Mouse (Mus musculus) 3T3-L1 (cell line): Measurements from ENCODE around the gene Naa16.

Experiments used
- DNase-seq: peaks from one replicate; pipeline ENCODE4 v3.0.0-alpha.2; 2015; ENCODE audit warnings: low read depth, low spot score

Gene Naa16

DNA sequence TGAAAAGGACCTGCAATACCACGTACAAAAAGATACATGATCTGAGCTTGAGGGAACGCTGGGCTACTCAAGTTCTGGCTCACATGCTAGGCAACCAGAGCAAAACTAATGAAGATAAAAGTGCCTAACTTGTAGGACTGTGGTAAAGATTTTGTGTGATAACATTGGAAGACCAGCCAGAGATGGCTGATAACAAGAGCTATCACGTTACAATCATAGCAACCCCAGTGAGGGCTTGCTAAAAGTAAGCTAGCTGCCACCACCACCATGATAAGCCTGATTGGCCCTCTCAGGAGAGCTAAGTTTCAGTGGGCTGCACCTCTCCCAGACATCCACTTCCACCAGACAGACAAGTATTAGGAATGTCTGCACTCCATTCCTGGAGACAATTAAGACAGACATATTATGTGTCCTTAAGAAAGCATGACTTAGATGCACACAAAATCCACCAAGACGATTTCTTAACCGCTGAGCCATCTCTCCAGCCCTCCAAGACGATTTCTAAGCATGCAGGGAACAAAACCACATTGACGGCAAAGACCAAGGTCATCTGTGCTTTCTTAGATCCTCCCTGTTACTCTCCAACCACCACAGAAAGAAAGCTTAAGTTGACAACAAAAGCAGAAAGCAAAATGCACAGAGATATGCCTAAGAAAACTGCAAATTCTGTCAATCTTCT is 92.1 kb downstream of the Naa16 start:
- DNase-seq, result no peak

DNA sequence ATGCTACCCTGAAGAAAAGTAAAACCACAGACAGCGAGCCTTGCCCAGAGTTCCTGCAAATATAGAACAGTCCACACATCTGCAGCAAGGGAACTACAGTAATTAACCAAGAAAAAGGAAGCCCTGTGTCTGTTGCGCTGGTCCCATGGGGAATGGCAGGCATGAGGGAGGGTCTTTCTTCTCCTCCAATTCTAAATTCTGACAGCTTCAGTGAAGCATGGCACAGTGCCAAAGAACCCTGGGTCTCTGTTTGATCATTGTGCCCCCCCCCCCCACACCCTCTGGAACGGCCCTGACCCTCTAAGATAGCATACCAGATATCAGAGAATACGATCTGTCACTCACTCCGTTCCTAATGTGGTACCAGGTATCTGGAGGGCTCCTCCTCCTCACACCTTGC is 93.7 kb downstream of the Naa16 start:
- DNase-seq, result no peak

DNA sequence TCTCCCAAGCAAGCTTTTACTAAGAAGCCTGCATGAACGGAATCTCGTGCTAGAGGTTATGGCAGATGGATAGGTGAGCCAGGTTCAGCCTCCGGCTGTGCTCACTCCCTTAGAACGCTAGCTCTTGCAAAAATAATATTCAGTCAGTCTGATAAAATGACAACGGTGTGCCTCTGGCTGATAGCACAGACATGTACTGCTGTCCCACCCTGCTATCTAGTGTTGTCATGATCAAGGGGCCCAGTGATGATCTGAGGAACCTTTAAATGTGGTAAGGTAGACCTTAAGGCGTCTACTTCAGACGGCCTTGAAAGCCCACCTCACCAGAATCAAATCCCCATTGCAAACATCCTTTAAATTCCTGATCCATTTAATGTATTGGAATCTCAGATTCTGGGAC is 94.4 kb downstream of the Naa16 start:
- DNase-seq, result no peak

DNA sequence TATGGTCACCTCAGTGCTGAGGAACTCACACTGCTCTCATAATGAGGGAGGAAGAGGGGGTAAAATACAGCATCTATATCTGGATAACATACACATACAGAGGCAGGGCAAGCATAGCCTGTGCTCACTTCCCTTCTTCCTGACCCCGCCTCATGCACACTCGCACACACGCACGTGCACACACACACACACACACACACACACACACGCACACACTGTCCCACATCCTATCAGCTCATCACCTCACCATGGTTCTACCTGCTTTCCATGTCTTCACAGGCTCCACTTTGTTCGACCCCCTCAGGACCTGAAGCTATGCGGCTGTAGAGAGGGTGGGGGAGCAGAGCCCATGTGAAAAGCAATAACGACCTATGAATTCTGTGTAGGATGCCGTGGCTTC is 95.0 kb downstream of the Naa16 start:
- no peak for DNase-seq

DNA sequence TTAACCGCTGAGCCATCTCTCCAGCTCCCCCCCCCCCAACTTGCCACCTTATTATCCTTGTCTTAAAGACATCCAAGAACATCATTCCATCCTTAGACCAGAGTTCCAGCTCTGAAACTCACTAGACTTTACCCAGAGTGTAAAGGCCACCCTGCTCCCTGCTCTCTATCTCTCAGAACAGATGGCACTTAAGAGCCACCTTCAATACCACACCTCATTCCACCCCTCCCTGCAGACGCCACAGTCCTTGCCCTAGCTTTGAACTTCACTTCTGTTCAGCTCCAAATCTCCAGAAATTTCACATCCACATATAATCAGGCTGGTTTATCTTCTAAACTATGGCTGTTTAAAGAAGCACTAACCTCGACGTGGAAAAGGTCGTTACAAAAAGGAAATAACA is 95.6 kb downstream of the Naa16 start:
- no peak for DNase-seq

DNA sequence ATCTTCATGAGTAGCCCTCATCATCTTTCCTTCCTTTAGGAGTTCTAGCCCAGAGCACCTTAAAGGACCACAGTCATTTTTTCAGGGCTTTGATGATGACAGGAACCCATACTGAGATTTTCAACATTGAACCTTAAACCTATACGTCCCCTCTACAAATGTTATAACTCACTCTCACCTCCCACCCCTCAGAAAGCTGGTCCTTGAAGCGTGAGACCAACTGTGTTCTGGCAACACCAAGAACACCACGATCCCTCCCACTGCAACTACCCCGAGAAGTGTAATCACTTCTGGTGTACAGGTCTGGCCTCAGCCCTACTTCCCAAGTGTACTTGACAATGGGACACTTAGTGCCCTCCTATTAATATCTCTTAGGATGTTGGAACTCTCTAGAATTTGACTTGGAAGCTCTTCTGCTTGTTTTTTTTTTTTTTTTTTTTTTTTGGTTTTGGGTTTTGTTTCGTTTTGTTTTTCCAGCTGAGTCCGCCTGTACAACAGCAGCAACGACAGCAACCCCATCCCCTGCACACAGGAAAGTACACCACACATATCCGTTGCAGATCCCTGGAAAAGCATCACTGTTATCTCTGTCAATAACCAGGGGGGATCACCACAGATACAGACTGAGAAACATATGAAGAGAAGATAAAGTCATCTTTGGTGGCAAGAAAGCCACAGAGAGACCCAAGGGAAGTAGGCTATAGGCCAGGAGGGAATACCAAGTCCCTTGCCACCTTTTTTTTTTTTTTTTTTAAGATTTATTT is 96.3 kb downstream of the Naa16 start:
- no peak for DNase-seq

DNA sequence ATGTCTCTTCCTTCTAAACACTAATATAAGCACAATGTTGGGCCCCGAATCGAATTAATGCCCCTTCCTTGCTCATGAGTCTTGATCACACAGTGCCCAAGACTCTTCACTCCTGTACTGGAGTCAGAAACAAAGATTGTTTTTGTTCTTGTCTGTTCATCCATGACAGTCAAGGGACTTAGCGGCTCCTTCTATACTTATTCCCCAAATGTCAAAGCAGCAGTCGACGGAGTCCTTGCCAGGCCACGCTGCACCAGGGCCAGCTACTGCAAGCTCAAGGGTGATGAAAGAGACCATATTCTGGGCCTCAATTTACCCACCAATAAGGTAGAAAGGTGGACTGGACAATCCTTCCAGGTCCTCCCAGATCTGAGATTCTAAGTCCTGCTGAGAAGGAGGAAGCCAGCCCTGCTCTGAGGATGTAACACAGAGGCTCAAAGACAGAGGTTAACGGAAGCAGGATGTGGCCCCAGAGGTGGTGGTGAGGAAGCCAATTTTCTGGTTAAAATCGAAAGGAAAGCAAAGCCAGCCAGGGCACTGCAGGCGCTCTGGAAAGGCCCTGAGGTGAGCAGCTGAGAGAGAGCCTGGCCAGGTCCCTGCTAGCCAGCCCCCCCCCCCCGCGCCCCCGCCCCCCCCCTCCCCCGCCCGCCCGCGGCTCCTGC is 97.3 kb downstream of the Naa16 start:
- no peak for DNase-seq

DNA sequence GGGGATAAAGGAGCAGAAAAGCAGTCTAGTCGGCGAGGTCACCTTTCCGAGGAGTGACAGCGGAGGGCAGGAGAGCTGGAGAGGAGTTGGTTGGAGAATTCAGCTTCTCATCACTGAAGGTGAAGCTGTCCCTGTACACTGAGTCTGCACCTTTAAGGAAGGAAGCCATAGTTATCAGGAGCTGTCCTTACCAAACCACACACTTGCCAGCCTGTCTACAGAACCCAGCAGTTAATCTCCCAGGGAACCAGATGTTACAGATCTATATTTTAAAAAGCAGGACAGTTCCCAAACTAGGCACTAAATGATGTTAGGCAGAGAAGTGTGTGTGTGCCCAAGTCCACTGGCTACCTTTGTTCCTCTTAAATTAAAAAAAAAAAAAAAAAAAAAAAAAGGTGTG is 98.9 kb downstream of the Naa16 start:
- no peak for DNase-seq

DNA sequence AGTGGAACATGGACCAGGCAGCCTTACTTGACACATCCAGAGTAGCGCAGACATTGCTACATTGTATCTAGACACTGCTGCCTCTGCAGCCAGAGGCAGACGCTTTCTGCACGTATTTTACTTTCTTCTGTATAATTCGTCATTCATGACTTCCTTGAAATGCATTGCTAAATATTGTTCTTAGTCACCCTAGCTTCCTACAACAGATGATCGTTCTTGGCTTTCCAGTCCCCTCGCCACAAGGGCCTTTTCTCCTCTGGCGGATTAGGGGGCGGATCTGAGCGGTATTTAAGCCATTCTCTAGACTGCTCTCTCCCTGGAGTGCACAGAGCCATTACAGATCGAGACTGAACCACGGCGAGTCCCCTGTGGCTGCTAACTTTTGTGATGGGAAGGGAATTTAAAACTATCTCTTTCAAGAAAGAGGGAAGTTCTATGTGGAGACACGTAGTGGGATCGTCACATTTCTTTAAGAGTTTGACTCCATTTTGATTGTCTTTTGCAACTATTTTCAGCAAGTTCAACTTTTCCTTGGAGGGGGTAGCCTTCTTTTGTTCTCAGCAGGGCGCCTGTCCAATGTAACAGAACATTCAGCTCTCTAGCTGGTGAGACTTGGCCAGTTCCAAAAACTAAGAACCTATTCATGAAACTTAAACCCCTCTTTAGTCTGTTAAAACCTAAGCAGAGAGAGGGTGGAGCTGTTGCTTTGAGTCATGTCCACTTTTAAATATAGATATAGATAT is 99.7 kb downstream of the Naa16 start:
- peak; percentile 76 for DNase-seq

DNA sequence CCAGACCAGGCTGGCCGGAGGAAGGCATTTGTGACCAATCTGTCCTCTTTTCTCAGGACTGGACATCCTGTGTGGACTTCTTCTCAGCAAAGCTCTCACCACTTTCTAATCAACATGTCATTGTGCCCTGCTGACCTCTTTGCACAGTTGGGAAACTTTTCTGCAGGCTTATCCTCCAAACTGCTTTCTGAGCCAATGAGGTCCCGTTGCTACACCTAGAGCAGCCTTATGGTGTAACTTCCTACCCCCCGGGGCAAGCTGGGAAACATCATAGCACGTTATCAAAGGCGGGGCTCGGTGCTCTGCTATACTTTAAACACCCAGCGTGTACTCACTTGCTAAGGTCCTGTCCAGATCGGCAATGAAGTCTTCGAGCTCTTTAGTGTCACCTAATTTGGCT is 100.7 kb downstream of the Naa16 start:
- no peak for DNase-seq

DNA sequence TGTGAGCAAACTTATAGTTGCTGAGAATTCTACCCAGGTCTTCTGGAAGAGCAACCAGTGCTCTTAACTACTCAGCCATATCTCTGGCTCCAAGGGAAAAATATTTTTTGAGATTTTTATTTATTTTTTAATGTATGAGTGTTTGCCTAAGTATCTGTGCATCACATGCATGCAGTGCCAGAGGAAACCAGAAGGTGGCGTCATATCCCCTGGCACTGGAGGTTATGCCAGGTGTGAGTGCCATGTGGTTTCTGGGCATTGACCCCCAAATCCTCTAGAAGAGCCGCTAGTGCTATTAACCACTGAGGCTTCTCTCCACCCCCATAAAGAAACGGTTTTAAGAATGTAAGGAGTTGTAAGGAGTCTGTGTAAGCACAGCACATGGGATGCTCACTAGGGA is 102.3 kb downstream of the Naa16 start:
- no peak for DNase-seq

DNA sequence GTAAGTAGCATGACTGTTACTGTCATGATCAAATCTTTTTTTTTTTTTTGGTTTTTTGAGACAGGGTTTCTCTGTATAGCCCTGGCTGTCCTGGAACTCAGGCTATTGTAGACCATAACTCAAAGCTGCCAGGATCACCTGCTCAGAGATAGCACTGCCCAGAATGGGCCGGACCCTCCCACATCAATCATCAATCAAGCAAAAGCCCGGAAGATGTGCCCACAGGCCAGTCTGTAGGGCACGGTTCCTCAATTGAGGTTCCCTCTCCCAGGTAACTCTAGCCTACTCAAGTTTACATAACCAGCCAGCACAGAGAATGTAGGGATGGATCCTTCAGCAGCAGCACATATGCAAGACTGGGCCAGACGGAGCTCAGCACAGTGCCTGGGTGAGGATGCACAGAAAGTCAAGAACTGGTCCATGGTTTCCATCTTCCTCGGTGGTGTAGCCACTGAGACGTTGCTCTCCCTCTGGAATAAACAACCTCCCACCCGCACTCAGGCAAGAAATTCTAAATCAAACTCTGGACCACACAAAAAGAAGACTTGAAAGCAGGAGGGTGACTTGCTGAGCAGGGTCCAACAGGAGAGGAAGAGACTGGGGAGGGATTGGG is 103.2 kb downstream of the Naa16 start:
- no peak for DNase-seq

DNA sequence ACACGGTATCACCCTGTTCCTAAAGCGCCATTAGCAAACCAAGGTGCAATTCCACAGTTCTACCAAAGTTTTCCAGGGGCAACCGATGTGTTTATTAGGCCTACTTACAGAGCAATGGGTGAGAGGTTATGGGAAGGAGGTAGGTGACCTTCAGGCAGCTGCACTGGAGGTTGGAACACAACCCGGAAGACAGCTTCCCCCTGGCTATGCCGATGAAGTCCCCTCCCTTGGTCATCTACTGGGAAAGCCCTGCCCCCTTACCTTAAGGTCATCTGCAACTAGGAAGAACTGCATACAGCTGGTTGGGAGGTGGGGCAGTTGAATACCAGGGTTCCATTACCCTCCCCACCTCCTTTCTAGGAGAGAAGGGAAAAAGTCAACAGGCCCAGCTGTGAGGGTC is 105.0 kb downstream of the Naa16 start:
- DNase-seq, result no peak

DNA sequence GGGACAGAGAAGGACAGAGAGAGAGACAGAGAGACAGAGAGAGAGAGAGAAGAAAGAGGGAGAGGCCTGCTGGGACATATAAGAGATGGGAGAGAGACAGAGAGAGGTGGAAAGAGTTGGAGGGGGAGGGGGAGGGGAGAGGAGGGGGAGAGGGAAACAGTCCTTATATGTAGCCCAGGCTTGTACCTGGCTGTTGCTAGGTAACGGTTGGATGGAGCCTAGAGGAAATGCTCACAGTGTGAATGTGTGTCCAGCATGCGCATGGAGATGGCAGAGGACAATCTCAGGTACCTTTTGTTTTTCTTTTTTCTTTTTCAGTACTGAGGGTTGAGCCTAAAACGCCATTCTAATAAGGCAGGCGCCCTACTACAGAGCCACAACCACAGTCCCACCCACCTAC is 106.0 kb downstream of the Naa16 start:
- DNase-seq, result no peak

DNA sequence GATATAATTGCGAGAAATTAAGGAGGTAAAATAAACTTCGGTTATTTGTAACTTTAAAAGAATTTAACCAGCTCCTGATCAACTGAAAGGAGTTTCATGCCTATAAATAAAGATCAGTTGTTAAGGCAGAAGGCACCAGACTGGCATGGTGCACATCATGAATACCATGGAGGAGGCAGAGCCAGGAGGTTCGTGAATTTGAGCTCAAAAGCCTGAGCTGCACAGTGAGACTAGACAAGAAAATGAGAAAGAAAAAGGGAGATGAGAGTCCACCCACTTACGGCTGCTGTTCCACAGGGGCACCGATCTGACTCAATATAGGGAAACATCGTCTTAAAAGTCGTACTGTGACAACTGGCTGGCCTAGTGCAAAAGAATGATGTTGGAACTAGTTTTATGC is 106.6 kb downstream of the Naa16 start:
- no peak for DNase-seq

DNA sequence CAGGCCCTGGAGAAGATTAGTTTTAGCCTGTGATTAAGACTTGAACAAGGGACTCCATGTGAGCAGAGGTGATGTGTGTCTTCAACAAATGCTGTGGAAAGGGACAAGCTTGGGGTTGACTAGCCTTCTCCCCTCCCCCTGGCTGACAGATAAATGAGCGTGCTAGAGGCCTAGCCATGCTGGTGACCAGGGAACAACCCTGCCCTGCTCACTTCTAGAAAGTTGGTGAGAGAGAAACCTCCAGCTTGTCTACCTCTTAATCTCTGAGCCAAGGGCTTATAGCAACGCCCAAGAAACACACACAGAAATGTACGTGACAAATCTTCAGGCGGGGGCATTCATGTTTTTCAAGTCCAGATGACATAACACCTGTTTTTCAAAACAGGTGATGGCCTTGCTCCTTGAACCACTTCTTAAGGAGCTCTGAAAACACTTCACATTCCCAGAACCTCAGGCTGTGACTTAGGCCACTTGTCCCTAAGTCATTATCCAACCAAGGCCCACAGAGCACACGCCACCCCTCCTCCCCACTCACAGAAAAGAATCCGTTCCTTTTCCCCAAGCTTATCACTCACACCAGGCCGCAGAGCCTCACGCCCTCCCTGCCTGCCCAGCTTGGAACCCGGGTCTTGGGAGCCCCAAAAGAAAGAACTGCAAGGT is 108.6 kb downstream of the Naa16 start:
- no peak for DNase-seq

DNA sequence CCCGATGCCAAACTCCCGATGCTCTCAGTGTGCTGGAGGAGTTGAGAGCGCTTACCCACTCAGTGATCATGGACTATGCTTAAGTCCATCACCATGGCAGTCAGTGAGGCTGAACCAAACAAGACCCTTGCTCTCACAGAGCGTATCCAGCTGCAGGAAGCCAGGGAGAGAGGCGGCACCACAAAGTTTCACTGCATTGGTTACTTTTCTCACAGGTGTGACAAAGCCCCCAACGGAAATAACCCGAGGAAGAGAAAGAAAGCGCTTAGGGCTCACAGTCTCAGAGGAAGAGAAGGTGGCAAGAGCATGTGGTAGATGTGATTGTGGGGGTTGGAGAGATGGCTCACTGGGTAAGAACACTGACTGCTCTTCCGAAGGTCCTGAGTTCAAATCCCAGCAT is 110.1 kb downstream of the Naa16 start:
- no peak for DNase-seq

DNA sequence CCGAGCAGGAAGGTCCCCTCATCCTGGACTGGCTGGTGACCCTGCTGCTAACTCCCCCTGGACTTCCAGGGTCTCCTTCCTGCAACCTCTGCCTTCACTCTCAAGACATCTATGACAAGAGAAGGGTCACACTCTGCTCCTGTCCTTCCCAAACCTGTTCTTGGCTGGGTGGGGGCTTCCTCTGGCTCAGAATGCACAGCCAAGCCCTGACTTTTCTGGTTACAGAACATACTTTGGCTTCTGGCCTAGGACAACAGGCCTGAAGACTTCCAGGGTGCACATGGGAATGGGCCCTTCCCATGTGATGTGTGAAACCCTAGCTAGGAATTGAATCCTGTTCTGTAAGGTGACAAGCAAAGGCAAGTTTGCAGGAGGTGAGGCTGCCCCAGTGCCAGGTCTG is 111.1 kb downstream of the Naa16 start:
- no peak for DNase-seq

DNA sequence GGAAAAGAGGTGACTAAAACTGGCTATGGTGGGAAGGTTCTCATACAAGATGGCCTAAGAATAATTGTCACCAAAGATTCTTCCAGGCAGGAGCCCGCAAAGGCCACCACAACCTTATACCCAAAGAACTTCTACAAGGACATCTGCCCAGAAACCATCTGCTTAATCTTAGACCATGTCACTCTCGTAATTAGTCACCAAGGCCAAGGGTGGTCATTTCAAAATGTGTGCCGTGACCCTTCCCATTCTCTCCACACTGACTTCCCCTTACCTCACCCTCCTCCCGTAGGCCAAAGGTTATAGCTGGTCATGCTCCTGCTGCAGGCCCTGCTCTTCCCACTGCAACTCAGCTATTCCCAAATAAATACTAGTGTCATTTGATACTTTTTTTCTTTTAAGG is 111.7 kb downstream of the Naa16 start:
- no peak for DNase-seq

DNA sequence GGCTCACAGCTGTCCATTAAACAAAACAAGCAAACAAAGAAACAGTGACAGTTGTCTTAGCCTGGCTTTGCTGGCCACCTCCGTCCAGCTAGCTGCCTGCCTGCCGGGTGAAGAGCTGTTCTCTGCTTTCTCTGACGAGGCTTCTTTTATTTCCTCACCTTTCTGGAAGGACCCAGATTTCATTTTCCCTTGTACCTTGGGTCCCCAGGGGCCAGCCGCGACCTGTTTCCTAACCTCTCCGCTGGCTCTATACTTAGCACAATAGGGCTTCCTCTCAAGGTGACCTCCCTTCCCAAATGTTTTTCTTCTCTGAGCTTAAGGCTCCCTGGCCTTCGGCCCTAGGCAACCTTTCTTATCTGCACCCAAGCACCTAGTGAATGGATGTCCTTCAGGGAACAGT is 112.7 kb downstream of the Naa16 start:
- no peak for DNase-seq

DNA sequence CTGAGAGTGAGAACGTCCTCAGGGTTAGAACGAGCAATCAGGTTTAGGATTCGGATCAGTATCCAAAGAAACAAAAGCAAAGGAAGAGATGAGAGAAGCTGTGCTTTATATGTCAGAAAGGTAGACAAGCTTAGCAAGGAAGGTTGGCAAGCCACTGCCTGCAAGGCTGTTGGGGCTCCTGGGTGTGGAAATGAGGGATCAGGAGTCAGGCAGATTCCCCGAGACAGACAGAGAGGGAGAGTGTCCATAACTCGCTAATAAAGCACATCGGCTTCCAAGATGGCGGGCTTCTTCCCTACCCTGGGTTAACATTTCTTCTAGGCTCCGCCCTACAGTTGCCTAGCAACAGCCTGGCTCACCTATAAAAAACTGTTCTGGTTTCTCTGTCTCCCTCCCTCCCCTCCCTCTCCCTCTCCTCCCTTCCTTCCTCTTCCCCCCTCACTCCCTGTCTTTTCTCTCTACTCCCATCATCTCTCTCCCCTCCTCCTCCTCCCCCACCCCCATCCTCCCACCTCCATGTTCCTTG is 114.6 kb downstream of the Naa16 start:
- DNase-seq, result no peak
